In genomic region chr17:79147883-79148282, GRCm38 (mm10) we compare ENCODE assay signal across 16 mouse cellular contexts.
DNase-seq lines count a peak whose midpoint lies in the region; ATAC-seq and TF ChIP-seq lines count a peak whose summit lies in the region.
"Had no signal": no experiment of that assay in that cellular context is flagged by ENCODE, and none has a peak within 500 bp of the region (broad histone marks: within the 10 kb centered on the region; RNA-seq: fewer than 3 reads in every experiment).

No protein-coding gene starts in this region.

- H3K9me3 ChIP-seq in forebrain, postnatal 0 days (ENCODE audit: low read length), result no peaks in the 10 kb centered on the region
- H3K9me3 ChIP-seq in forebrain, embryonic 12.5 days, result no peaks in the 10 kb centered on the region
- no peaks in the 10 kb centered on the region for H3K9me3 ChIP-seq in hindbrain, postnatal 0 days (ENCODE audit: low read length)
- no peaks in the 10 kb centered on the region for H3K9me3 ChIP-seq in hindbrain, embryonic 10.5 days
- H3K9me3 ChIP-seq in lung, postnatal 0 days (ENCODE audit: low read length), result no peaks in the 10 kb centered on the region
- H3K9me3 ChIP-seq: embryonic facial prominence, embryonic 13.5 days; forebrain, embryonic 15.5 days; hindbrain, embryonic 12.5 days had no signal

- ATAC-seq in forebrain, postnatal 0 days, result peak; percentile 88
- ATAC-seq in forebrain, embryonic 12.5 days (ENCODE audit: low FRiP score), result no peak
- ATAC-seq in hindbrain, postnatal 0 days, result 0 out of 2 replicates have a peak, but pooled peaks have one; percentile 27
- ATAC-seq in lung, postnatal 0 days, result peak; percentile 94
- ATAC-seq: forebrain, embryonic 15.5 days; hindbrain, embryonic 16.5 days had no signal

- WGBS in forebrain, postnatal 0 days, result 67% methylated on average over 3 of the region's 3 CpGs
- 88% methylated on average over 3 of the region's 3 CpGs for WGBS in forebrain, embryonic 12.5 days
- WGBS in hindbrain, postnatal 0 days, result 59% methylated on average over 3 of the region's 3 CpGs
- 86% methylated on average over 3 of the region's 3 CpGs for WGBS in hindbrain, embryonic 10.5 days
- 60% methylated on average over 3 of the region's 3 CpGs for WGBS in lung, postnatal 0 days

- H3K4me3 ChIP-seq in forebrain, postnatal 0 days (ENCODE audit: low read depth, low read length), result no peak overlapping the region
- H3K4me3 ChIP-seq in forebrain, embryonic 12.5 days (replicated peaks), result no peak overlapping the region
- no peak overlapping the region for H3K4me3 ChIP-seq in hindbrain, postnatal 0 days (ENCODE audit: low read length)
- no peak overlapping the region for H3K4me3 ChIP-seq in hindbrain, embryonic 10.5 days
- H3K4me3 ChIP-seq in lung, postnatal 0 days (ENCODE audit: low read depth, low read length), result no peak overlapping the region
- H3K4me3 ChIP-seq: embryonic facial prominence, embryonic 13.5 days; forebrain, embryonic 15.5 days; hindbrain, embryonic 12.5 days had no signal

- H3K4me1 ChIP-seq in forebrain, postnatal 0 days (ENCODE audit: insufficient read depth), result no peaks in the 10 kb centered on the region
- no peaks in the 10 kb centered on the region for H3K4me1 ChIP-seq in forebrain, embryonic 12.5 days
- no peaks in the 10 kb centered on the region for H3K4me1 ChIP-seq in hindbrain, postnatal 0 days (ENCODE audit: insufficient read depth, low read length)
- no peaks in the 10 kb centered on the region for H3K4me1 ChIP-seq in hindbrain, embryonic 10.5 days (replicated peaks)
- no peaks in the 10 kb centered on the region for H3K4me1 ChIP-seq in lung, postnatal 0 days (ENCODE audit: insufficient read depth, low read depth, low read length)
- H3K4me1 ChIP-seq: embryonic facial prominence, embryonic 13.5 days; forebrain, embryonic 15.5 days; hindbrain, embryonic 12.5 days had no signal

- H3K4me2 ChIP-seq in forebrain, postnatal 0 days (ENCODE audit: low read depth), result no peak overlapping the region
- H3K4me2 ChIP-seq in forebrain, embryonic 12.5 days, result no peak overlapping the region
- no peak overlapping the region for H3K4me2 ChIP-seq in hindbrain, postnatal 0 days (ENCODE audit: low read depth, low read length)
- no peak overlapping the region for H3K4me2 ChIP-seq in lung, postnatal 0 days (replicated peaks; ENCODE audit: low read depth, low read length)
- H3K4me2 ChIP-seq: embryonic facial prominence, embryonic 13.5 days; forebrain, embryonic 15.5 days; hindbrain, embryonic 12.5 days had no signal

- TF ChIP-seq EP300 in lung, postnatal 0 days (IDR thresholded peaks at IDR 0.05), result peak; percentile 51; the same call in 1 of the 2 replicates

- H3K27me3 ChIP-seq in forebrain, postnatal 0 days (ENCODE audit: insufficient read depth, low read length), result no peaks in the 10 kb centered on the region
- no peaks in the 10 kb centered on the region for H3K27me3 ChIP-seq in forebrain, embryonic 12.5 days
- H3K27me3 ChIP-seq in hindbrain, postnatal 0 days (ENCODE audit: insufficient read depth, low read length), result no peaks in the 10 kb centered on the region
- H3K27me3 ChIP-seq in hindbrain, embryonic 10.5 days (ENCODE audit: insufficient read depth, poor library complexity, severe bottlenecking), result no peaks in the 10 kb centered on the region
- H3K27me3 ChIP-seq in lung, postnatal 0 days (replicated peaks; ENCODE audit: insufficient read depth, low read length), result no peaks in the 10 kb centered on the region
- H3K27me3 ChIP-seq: embryonic facial prominence, embryonic 13.5 days; forebrain, embryonic 15.5 days; hindbrain, embryonic 12.5 days had no signal

- no peak for TF ChIP-seq CTCF in forebrain, postnatal 0 days (IDR thresholded peaks at IDR 0.05; ENCODE audit: low read depth)
- no peak for TF ChIP-seq CTCF in hindbrain, postnatal 0 days (IDR thresholded peaks at IDR 0.05; ENCODE audit: low read depth)
- TF ChIP-seq CTCF in lung, postnatal 0 days (IDR thresholded peaks at IDR 0.05), result no peak

- no peaks in the 10 kb centered on the region for H3K36me3 ChIP-seq in forebrain, postnatal 0 days (ENCODE audit: insufficient read depth)
- no peaks in the 10 kb centered on the region for H3K36me3 ChIP-seq in forebrain, embryonic 12.5 days (replicated peaks)
- H3K36me3 ChIP-seq in hindbrain, postnatal 0 days (ENCODE audit: insufficient read depth, low read length), result no peaks in the 10 kb centered on the region
- no peaks in the 10 kb centered on the region for H3K36me3 ChIP-seq in hindbrain, embryonic 10.5 days
- no peaks in the 10 kb centered on the region for H3K36me3 ChIP-seq in lung, postnatal 0 days (ENCODE audit: insufficient read depth, low read length)
- H3K36me3 ChIP-seq: embryonic facial prominence, embryonic 13.5 days; forebrain, embryonic 15.5 days; hindbrain, embryonic 12.5 days had no signal

- no peak overlapping the region for H3K27ac ChIP-seq in forebrain, postnatal 0 days (ENCODE audit: low read depth, low read length)
- no peak overlapping the region for H3K27ac ChIP-seq in forebrain, embryonic 12.5 days
- H3K27ac ChIP-seq in hindbrain, postnatal 0 days, result no peak overlapping the region
- H3K27ac ChIP-seq in hindbrain, embryonic 10.5 days, result no peak overlapping the region
- no peak overlapping the region for H3K27ac ChIP-seq in lung, postnatal 0 days (ENCODE audit: low read length)
- H3K27ac ChIP-seq: embryonic facial prominence, embryonic 13.5 days; forebrain, embryonic 15.5 days; hindbrain, embryonic 12.5 days had no signal

- peak; percentile 37 for DNase-seq in forebrain, postnatal 0 days
- DNase-seq in hindbrain, postnatal 0 days (ENCODE audit: low spot score), result no peak
- DNase-seq in hindbrain, embryonic 10.5 days (ENCODE audit: low spot score), result no peak
- peak; percentile 89 for DNase-seq in lung, postnatal 0 days (ENCODE audit: low spot score)
- no peak for DNase-seq in lung, postnatal 25 days (ENCODE audit: low spot score)
- no peak for DNase-seq in cerebellum, adult 11-12 months
- DNase-seq: adrenal gland, postnatal 10 days; cerebellum, adult 18-20 months; cerebellum, adult 9-11 months; cerebellum, postnatal 36 days; gastrocnemius, postnatal 10 days had no signal

- no peak overlapping the region for H3K9ac ChIP-seq in forebrain, postnatal 0 days
- H3K9ac ChIP-seq in forebrain, embryonic 12.5 days, result no peak overlapping the region
- no peak overlapping the region for H3K9ac ChIP-seq in hindbrain, postnatal 0 days (replicated peaks; ENCODE audit: low read length)
- no peak overlapping the region for H3K9ac ChIP-seq in lung, postnatal 0 days (replicated peaks; ENCODE audit: low read depth)
- H3K9ac ChIP-seq: embryonic facial prominence, embryonic 13.5 days; forebrain, embryonic 15.5 days; hindbrain, embryonic 12.5 days had no signal

Comparison
In these comparisons a context has a peak if more than half of its experiments do, and no peak if none do; other contexts are left out.
1. DNase-seq: peak in forebrain, postnatal 0 days (single experiment) and lung, postnatal 0 days (single experiment); none in hindbrain, postnatal 0 days (single experiment), hindbrain, embryonic 10.5 days (single experiment), lung, postnatal 25 days (single experiment) and cerebellum, adult 11-12 months (single experiment).